8 mouse cellular contexts compared by ENCODE assay signal in genomic region chr6:138171480-138172224, GRCm38 (mm10). TPM values are rescaled to one million over a fixed set of nuclear protein-coding genes. Genes with fewer than 3 reads are reported as not detected.
DNase-seq lines count a peak whose midpoint lies in the region; ATAC-seq lines count a peak whose summit lies in the region.

No protein-coding gene starts in this region.

- H3K36me3 ChIP-seq in embryonic facial prominence, embryonic 11.5 days (replicated peaks; ENCODE audit: control insufficient read depth, insufficient read depth, low read depth, low read length), result no peaks in the 10 kb centered on the region
- no peaks in the 10 kb centered on the region for H3K36me3 ChIP-seq in midbrain, embryonic 13.5 days

- no peaks in the 10 kb centered on the region for H3K9me3 ChIP-seq in embryonic facial prominence, embryonic 11.5 days (replicated peaks; ENCODE audit: control insufficient read depth, low read length)
- no peaks in the 10 kb centered on the region for H3K9me3 ChIP-seq in midbrain, embryonic 13.5 days

- H3K9ac ChIP-seq in embryonic facial prominence, embryonic 11.5 days (replicated peaks; ENCODE audit: low read length), result no peak overlapping the region
- no peak overlapping the region for H3K9ac ChIP-seq in midbrain, embryonic 13.5 days (replicated peaks)

- no peak overlapping the region for H3K27ac ChIP-seq in embryonic facial prominence, embryonic 11.5 days (replicated peaks; ENCODE audit: low read depth, low read length)
- H3K27ac ChIP-seq in midbrain, embryonic 13.5 days, result no peak overlapping the region

- H3K4me1 ChIP-seq in embryonic facial prominence, embryonic 11.5 days (ENCODE audit: control insufficient read depth, insufficient read depth, low read length), result no peaks in the 10 kb centered on the region
- H3K4me1 ChIP-seq in midbrain, embryonic 13.5 days (replicated peaks), result no peaks in the 10 kb centered on the region

- WGBS in embryonic facial prominence, embryonic 11.5 days, result 69% methylated on average over 15 of the region's 15 CpGs
- 72% methylated on average over 15 of the region's 15 CpGs for WGBS in midbrain, embryonic 13.5 days

- intact Hi-C loops in heart, postnatal 14 days (cut with DNase I), result loop anchor here (5.0 to 10.0 kb wide), 2 partner anchors 303 to 1076 kb away; no protein-coding TSS in a partner anchor

- H3K4me3 ChIP-seq in embryonic facial prominence, embryonic 11.5 days (ENCODE audit: low read depth, low read length), result no peak overlapping the region
- H3K4me3 ChIP-seq in midbrain, embryonic 13.5 days (replicated peaks), result no peak overlapping the region

- no peak overlapping the region for H3K4me2 ChIP-seq in embryonic facial prominence, embryonic 11.5 days (ENCODE audit: low read depth, low read length)
- H3K4me2 ChIP-seq in midbrain, embryonic 13.5 days (replicated peaks), result no peak overlapping the region

- DNase-seq in cerebellum, postnatal 10 days, result peak; percentile 75 to 76
- no peak for DNase-seq in cerebellum, adult 11 months
- peak; percentile 59 for DNase-seq in embryonic facial prominence, embryonic 11.5 days (ENCODE audit: low spot score)
- DNase-seq in heart, postnatal 14 days, result peak; percentile 5 to 25
- DNase-seq in layer of hippocampus, adult 9-10 months (ENCODE audit: low spot score), result peak; percentile 17
- peak; percentile 9 for DNase-seq in yolk sac, embryonic 10.5 days (ENCODE audit: low spot score)
- DNase-seq in testis, postnatal 10 days (ENCODE audit: low spot score), result no peak

- H3K27me3 ChIP-seq in embryonic facial prominence, embryonic 11.5 days (ENCODE audit: control insufficient read depth, insufficient read depth, low read length), result no peaks in the 10 kb centered on the region
- H3K27me3 ChIP-seq in midbrain, embryonic 13.5 days, result no peaks in the 10 kb centered on the region

- peak; percentile 69 for ATAC-seq in embryonic facial prominence, embryonic 11.5 days (replicated peaks; ENCODE audit: insufficient number of reproducible peaks, low FRiP score, low TSS enrichment, low read depth)
- ATAC-seq in midbrain, embryonic 13.5 days, result peak; percentile 85

RNA-seq across cellular contexts. Expression of gene Mgst1, which starts 31.5 kb away (rescaled TPM):
- 93.5 and 93.7 TPM in 2 replicates for polyA plus RNA-seq in embryonic facial prominence, embryonic 11.5 days (2014; fragmentation: Nextera tagmentation; extraction: Ambion mirVana)
- total RNA-seq in heart, postnatal 14 days (2021), result 10 to 100 TPM; 20.7 to 47.4 TPM
- 61.2 and 70.3 TPM in 2 replicates for polyA plus RNA-seq in midbrain, embryonic 13.5 days (2015; fragmentation: Nextera tagmentation; extraction: Ambion mirVana)

Comparison
In these comparisons a context has a peak if more than half of its experiments do, and no peak if none do; other contexts are left out.
1. DNase-seq: peak in cerebellum, postnatal 10 days (2 of 2), embryonic facial prominence, embryonic 11.5 days (single experiment), heart, postnatal 14 days (2 of 2), layer of hippocampus, adult 9-10 months (single experiment) and yolk sac, embryonic 10.5 days (single experiment); none in cerebellum, adult 11 months (single experiment) and testis, postnatal 10 days (single experiment).